Mouse (Mus musculus): ENCODE results near the gene Ugt1a9.

The Ugt1a9 gene

DNA sequence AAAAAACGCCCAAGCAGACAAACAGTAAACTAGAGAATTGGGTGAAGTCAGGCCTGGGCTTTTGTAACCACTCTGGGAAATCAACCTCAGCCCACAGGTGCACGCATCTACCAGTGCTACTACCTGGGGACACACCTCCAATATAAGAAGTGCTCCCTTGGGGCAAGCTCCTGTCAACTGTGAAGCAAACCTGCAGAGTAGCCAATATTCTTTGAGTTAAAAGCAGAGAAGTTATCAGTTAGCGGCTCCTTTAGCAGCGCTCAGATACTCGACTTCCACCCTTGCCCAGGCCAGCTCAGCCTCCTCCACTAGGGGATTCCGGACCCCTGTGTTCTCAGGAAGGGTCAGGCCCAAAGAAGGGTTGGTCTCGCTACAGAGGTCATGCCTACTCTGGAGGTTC lies 191.1 kb downstream of the Ugt1a9 start:
- DNase-seq = no peak

DNA sequence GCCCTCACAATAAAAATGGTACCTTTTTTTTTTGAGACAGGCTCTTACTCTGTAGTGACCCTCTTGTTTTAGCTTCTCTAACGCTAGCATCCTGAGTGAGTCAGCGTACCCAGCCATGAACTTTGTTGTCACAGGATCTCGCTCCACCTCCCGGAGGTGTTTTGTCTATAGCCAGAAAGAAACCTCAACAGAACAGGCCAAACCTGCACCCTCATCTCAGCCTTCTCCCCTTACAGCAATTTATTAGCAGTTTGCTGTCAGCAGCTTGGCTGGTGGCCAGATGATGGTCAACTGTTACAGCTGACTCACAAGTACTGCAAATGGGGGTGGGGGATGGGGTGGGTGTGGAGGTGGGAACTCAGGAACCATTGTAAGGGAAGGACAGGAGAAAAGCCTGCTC lies 191.7 kb downstream of the Ugt1a9 start:
- DNase-seq = no peak

DNA sequence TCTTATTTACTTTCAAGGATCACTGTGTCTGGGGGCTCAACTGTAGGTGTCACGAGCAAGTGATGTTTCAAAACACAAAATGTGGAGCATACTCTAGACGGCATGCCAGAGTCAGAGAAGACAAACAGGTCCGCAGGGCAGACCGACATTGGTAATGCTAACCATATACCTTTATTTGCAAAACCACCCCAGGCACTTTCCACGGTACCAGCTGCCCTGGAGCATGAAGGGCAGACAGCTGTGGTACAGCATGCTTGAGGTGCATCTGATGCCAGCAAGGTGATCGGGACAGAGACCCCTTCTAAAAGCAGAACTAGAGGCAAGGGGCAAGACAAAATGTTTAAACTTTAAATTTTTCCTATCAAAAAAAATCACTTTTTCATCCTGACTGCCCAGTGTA lies 192.4 kb downstream of the Ugt1a9 start:
- DNase-seq = no peak

DNA sequence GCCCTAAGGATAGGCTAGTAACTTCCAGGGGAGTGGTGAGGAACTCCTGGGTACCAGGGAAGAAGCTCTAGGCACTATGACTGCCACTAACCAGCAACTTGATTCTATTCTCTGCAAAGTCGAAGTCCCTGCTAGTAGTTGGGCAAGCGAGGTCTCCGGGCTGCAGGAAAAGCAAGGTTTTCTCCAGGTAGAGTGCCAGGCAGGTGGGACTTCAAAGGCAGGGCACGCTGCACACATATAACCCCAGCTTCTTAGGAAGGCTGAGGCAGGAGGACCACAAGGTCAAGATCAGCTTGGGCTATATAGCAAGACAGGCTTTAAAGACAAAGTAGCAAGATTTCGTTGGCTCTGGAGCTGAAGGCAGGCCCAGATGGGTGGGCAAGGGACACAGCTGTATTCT lies 193.2 kb downstream of the Ugt1a9 start:
- DNase-seq = no peak

DNA sequence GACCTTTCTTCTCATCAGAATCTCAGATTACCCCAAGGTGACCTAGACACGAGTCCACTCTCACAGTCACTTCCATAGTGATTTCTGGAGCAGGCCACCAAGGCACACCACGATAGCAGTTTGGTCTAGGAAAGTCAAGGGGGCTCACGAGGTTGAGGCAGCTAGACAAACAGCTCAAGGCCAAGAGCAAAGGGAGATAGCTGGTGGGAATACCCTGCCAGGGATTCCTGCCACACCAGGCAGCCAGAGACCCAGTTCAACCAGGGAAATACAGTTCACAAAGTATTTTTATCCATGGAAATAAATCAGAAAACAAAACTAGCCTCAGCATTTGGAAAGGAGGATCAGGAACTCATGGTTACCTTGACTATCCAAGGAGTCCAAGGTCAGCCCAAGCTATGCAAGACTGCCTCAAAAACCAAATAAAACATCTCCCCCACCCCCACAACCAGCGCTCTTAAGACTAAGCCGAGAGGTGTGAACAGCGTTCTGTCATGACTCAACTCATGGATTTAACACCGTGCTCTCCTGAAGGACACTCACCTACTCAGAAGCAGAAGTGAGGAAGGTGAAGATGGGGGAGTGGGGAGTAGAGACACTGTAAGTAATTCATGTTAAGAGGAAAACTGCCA lies 193.8 kb downstream of the Ugt1a9 start:
- DNase-seq = no peak

DNA sequence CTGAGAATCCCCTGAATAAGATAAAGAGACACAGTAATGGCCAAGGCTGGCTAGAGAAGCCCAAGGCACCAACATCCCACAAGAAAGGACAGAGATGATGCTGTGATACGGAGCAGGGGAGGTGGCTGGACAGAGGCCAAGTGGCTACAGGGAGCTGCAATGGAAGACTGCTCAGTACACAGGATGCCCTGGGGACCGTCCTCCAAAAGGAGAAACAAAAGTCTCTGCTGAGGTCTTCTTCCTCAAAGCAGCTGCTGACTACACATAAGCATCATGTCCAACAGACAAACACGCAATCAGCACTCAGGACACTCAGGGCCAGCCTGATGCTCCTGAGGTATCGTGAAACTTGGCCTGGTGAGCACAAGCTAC lies 194.3 kb downstream of the Ugt1a9 start:
- DNase-seq = no peak

DNA sequence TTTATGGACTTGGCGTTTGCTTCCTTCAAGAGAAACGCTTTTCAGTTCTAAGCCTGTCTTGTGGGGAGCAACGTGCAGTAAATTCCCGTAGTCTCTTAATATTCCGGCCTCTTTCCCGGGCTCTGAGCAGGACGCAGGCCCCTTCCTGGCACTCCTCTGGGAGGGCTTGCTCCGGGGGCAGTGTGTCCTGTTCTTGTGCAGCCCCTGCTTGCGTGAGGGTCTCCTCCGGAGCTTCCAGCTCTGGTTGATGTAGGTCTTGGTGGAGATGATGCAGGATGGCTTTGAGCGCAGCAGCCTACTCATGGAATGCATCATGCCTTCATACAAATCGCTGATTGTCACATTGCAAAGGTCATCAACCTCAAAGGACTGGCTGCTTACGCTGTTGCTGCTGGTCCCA lies 195.5 kb downstream of the Ugt1a9 start:
- DNase-seq = no peak

DNA sequence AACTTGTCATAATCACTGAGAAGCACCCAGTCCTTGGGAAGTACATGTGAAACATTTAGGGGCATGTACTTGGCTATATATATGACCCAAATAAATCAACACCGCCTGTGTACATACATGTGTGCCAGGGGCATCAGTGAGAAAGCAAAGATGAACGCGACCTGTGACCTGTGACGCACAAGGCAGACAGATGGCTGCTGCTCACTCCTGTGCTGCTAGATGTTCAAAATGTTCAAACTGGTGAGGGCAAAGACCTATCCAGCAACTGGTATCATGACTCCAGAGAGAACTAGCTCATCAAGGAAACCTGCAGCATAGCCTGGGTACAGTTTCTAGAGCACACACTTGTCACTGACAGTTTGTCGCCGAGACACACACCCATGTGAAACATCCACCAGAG lies 196.9 kb downstream of the Ugt1a9 start:
- no peak for DNase-seq

DNA sequence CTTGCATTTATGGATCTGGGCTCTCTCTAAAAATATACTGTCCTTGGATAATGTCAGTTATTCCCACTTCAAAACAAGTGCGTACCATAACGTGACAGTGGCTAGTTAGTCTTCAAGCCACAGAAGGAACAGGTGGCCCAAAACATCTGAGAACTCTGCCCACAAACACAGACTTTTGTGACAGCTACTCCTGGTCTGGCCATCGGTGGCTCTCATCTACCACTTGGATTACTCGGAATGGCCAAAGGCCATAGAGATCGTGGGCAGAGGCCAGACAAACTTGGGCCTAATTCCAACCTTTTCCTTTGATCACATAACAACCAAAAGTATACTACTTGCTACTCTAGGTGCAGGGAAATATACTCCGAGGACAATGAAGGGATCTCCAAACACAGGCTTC lies 197.5 kb downstream of the Ugt1a9 start:
- DNase-seq = no peak
